Mouse (Mus musculus): ENCODE measurements around the gene Itprip. TPM values are rescaled to one million over a fixed set of nuclear protein-coding genes. Genes with fewer than 3 reads are reported as not detected.

Itprip gene
- 15.4 and 16.4 TPM in 2 replicates for polyA plus RNA-seq (2016; fragmentation: Nextera tagmentation; extraction: Ambion mirVana)

DNA sequence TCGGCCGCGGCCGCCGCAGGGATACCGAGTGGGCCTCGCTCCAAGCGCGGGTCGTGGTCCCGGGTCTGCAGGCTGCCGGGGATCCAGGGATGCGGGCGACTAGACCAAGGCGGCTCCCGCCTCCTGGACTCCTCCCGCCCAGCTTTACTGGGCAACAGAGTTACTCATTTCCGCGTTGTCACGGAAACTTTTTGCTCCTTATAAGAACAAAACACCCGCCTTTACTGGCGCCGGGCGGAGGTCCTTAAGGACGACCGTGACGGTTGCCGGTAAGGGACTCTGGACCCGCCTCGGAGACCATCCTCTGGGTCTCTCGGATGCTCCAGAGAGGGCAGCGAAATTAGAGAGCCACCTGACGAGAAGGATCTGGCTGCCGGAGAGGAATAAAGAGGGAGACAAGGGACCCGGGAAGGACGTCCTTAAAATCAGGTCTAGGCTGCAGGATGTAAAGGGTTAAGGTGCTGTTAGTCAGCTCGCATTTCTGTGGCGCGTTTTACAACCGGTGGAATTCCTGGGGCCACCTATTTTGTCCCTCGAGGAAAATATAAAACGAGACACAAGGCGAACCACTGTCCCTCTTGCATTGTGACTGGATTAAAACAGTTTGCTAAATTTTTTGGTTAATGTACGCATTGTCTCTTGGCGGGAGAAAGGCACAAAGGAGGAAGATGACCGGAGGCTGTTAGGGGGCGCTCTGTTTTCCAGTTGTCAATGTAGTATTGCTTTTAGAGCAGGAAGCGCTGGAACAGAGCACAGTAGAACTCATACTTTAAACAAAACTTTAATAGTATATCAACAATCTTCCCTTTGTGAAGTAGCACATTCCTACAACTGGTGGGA, at the start of gene Itprip, which contains the start of gene Cfap43:
Itprip (minus strand) TSS at position 174 of the 840 bp plus-strand sequence.
Cfap43 (minus strand) TSS at position 162 of the 840 bp plus-strand sequence.
- H3K9me3 ChIP-seq, result no peaks in the 10 kb centered on the region
- H3K36me3 ChIP-seq, result no peaks in the 10 kb centered on the region
- peak within 1 kb of the TSS; percentile 43; the same call in 1 of the 2 replicates for H3K27ac ChIP-seq
- H3K4me2 ChIP-seq (replicated peaks), result peak within 1 kb of the TSS; percentile 82
- peak within 1 kb of the TSS; percentile 82 for H3K9ac ChIP-seq
- ATAC-seq (ENCODE audit: low FRiP score, low read depth), result peak; percentile 74
- H3K4me3 ChIP-seq, result peak within 1 kb of the TSS; percentile 78
- WGBS, result under 1% methylated on average over 48 of the region's 48 CpGs
- H3K27me3 ChIP-seq (replicated peaks), result no peaks in the 10 kb centered on the region
- H3K4me1 ChIP-seq, result peaks cover 28% of the 10 kb centered on the region

DNA sequence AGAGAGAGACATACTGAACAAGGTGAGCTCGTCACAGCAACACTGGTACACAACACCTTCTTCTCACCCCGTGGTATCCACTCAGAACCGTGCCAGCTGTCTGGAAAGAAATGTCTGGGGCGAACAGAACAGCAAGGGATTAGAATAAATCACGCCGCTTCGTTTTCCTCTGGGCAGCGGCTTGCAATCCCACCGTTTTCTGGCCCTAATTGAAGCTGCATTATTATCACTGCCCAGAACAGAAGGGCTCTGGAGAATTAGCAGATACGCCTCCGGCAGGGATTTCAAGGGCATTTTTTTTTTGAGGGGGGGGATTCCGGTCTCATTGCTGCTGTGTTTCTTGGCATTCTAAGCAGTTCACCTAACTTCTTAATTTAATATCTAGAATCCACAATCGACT, 39.1 kb upstream of the Itprip start:
- Histone ChIP-seq H3K27ac (no peak overlapping the region), H3K9me3 (no peaks in the 10 kb centered on the region), H3K4me2 (replicated peaks) (no peak overlapping the region), H3K27me3 (replicated peaks) (no peaks in the 10 kb centered on the region), H3K4me1 (peaks cover 1% of the 10 kb centered on the region; the same call in 1 of the 2 replicates), H3K9ac (no peak overlapping the region), H3K36me3 (no peaks in the 10 kb centered on the region), H3K4me3 (no peak overlapping the region)
- WGBS, result 71% methylated on average over 13 of the region's 13 CpGs
- no peak for ATAC-seq (ENCODE audit: low FRiP score, low read depth)

DNA sequence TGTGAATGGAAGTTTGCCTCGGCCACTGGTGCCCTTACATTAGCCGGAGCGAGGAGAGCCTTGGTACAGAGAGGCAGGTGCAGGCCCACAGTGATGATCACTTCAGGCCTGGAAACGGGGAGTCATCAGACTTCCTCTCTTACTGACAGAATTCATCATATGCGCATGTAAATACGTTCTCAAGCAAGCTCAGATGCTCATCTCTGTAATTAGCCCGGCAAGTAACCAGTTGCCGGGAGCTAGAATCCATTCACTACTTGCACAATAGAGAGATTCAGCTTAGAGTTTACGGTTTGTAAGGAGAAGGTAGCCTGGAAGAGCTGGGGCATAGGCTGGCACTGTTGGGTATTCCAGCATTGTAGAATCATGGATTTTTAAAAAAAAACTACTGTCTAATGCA, 34.1 kb upstream of the Itprip start:
- Histone ChIP-seq H3K4me3 (no peak overlapping the region), H3K36me3 (no peaks in the 10 kb centered on the region), H3K27me3 (replicated peaks) (no peaks in the 10 kb centered on the region), H3K4me1 (peaks cover 6% of the 10 kb centered on the region; the same call in 1 of the 2 replicates), H3K4me2 (replicated peaks) (no peak overlapping the region), H3K9ac (no peak overlapping the region), H3K27ac (no peak overlapping the region), H3K9me3 (no peaks in the 10 kb centered on the region)
- ATAC-seq (ENCODE audit: low FRiP score, low read depth), result no peak
- 59% methylated on average over 9 of the region's 9 CpGs for WGBS

DNA sequence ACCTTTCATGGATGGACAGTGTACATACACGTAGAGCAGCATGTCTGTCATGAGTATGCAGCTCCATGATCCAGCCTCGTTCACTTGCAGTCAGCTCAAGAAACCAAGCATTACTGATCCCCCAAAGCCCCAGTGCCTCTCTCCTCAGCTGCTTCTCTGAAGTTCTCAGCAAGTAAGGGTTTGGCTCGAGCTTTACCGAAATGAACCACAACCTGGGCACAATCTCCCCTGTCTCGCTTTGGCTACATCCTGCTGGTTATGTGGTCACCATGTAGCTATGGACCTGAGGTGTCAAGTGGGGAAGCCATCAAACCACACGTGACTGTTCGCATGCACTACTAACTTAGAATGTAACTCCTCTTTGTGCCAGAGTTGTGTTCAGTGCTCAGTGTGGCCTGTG, 31.8 kb upstream of the Itprip start:
- ATAC-seq (ENCODE audit: low FRiP score, low read depth), result no peak
- Histone ChIP-seq H3K4me2 (replicated peaks) (no peak overlapping the region), H3K4me1 (peaks cover 6% of the 10 kb centered on the region; the same call in 1 of the 2 replicates), H3K9ac (no peak overlapping the region), H3K4me3 (no peak overlapping the region), H3K27ac (no peak overlapping the region), H3K27me3 (replicated peaks) (no peaks in the 10 kb centered on the region), H3K36me3 (no peaks in the 10 kb centered on the region), H3K9me3 (no peaks in the 10 kb centered on the region)
- WGBS, result 87% methylated on average over 7 of the region's 7 CpGs

DNA sequence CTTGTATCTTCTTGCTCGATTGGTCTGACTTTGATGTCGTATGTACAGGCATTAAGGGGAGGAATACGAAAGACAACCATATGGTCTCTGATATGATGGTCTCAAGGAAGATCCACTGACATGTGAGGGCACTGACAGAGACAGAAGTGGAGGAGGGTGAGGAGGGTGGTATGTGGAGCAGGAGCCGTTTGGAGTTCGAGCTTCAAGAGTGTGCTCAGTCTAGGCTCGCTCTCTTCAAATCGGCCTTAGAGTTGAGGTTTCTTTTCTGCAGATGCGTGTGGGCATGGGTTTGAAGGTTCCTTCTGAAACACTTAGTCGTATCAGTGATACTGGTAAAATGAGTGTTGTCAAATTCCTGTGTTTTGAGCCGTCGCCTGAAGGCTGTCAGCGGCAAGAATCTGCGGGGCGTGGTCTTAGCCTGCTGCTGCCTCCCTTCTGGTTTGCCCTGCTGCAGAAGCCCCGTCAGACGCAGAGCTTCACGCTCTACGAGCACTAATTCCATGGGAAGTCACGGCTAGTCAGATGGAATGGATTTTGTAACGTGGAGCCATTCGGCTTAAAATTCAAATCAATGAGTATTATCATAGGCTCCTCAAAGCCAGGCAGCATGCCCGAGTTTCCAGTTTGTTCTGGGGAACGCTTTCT, 27.8 kb upstream of the Itprip start:
- Histone ChIP-seq H3K4me1 (no peaks in the 10 kb centered on the region), H3K4me3 (no peak overlapping the region), H3K36me3 (no peaks in the 10 kb centered on the region), H3K27ac (no peak overlapping the region), H3K4me2 (replicated peaks) (no peak overlapping the region), H3K27me3 (replicated peaks) (no peaks in the 10 kb centered on the region), H3K9ac (no peak overlapping the region), H3K9me3 (no peaks in the 10 kb centered on the region)
- 68% methylated on average over 23 of the region's 23 CpGs for WGBS
- no peak for ATAC-seq (ENCODE audit: low FRiP score, low read depth)

DNA sequence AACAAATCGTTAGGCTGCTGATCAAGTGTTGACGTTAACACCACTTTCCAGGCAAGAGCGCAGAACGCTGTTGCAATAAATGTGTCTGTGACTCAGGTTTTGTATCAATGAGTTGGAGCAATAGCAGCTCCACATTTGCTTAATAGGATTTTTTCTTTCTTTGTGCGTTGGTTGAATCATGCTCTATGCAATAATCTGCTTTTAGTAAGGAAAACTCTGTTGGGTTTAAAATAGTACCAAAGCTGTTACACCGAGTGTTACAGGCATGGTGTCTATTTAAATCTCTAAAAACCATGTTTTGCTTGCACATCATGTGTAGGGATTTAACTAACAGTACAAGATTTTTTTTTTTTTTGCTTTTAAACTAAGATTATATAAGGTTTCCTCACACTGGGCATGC, 20.3 kb upstream of the Itprip start:
- ATAC-seq (ENCODE audit: low FRiP score, low read depth), result no peak

DNA sequence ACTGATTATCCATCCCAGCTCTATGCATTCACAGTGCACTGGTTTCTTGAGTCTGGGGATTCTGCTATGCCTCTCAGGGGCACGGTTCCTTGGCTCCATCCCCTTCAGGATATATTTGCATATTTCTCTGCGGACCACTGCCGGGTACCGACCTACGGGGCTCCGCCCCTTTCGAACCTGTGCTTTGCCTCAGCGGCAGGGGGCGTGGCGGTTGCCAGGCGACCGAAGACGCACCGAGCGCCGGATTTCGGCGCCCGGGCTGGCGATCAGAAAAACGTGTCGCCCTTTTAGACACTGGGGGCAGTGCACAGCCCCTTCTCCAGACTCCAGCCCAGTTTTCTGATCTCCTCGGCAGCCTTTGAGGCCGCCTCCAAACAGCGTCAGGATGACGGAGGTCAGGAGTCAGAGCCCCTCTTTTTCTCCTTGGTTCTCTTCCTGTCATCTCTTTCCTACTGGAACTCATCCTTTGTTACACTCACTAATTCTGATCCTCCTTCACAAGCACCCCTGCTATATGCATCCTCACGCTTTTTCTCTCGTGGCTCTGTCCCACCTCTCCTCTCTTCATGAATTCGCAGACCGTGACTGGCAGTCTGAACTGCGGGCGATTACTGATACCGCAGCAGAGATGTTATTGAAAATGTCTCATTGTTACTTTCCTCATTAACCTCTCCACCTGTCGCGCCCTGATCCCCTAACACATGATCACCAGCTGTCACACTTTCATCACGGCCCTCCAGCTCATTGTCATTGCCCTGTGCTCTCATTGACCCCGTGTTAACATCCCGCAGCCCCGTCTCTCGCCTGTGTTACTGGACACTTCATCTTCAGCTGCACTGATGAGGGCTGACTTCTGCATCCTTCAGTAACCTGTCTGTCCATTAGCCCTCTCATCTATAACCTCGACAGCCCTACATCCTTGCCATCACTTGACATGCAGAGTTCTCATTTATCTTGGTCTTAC, 18.6 kb upstream of the Itprip start, which contains the start of gene Cfap58:
Cfap58 (plus strand) TSS at position 233 of the 964 bp plus-strand sequence.
- H3K27ac ChIP-seq, result no peak within 1 kb of the TSS

More for the DNA sequence above, 20.3 kb upstream of the Itprip start:
- Histone ChIP-seq H3K27me3 (replicated peaks) (no peaks in the 10 kb centered on the region), H3K9me3 (no peaks in the 10 kb centered on the region), H3K9ac (no peak overlapping the region), H3K4me3 (no peak overlapping the region), H3K4me2 (replicated peaks) (no peak overlapping the region), H3K4me1 (0 out of 2 replicates have a peak, but pooled peaks cover 3% of the 10 kb centered on the region), H3K36me3 (no peaks in the 10 kb centered on the region), H3K27ac (no peak overlapping the region)
- 88% methylated on average over 6 of the region's 6 CpGs for WGBS

DNA sequence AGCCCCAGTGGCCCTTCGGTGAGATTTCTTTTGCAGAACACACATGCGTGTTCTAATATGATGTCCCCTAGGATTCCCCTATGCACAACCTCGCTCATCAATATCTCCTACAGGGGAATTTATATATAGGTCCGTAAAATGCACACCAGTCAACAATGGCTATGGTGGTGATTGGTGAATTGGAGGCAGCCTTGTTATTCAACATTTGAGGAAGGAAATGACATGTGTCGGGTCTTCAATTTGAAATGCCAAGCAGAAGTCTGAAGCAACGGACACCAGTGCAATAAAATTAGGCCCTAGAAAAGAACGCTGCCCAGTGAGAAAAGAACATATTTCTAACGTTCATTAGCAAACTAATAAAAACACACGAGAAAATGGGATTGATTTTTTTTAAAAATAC, 17.8 kb upstream of the Itprip start:
- no peak overlapping the region for H3K9ac ChIP-seq

More for the DNA sequence above, 18.6 kb upstream of the Itprip start, which contains the start of gene Cfap58:
- Histone ChIP-seq H3K36me3 (no peaks in the 10 kb centered on the region), H3K27me3 (replicated peaks) (no peaks in the 10 kb centered on the region), H3K4me3 (peak within 1 kb of the TSS; percentile 35), H3K9me3 (no peaks in the 10 kb centered on the region), H3K9ac (peak within 1 kb of the TSS; percentile 44; the same call in 1 of the 2 replicates), H3K4me2 (replicated peaks) (peak within 1 kb of the TSS; percentile 71), H3K4me1 (0 out of 2 replicates have a peak, but pooled peaks cover 3% of the 10 kb centered on the region)
- ATAC-seq (ENCODE audit: low FRiP score, low read depth), result peak; percentile 88
- WGBS, result 4% methylated on average over 41 of the region's 41 CpGs

DNA sequence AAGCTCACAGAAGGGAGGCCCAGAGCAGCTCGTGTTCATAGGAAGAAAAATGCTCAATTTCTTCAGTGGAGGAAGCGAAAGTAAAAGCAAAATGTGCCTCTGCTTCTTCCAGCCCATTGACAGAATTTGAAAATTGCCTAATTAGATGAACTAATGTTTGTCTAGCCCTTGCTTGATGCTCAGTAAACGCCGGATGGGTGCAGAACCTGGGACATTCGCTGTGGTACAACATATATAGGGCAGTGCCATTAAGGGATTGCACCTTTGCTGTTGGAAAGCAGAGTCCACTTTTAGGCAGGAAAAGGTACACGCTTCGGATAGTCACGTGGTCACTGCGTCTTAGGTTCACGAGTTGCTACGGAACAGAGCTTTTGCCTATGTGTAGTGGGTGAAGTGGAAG, 17.4 kb upstream of the Itprip start:
- Histone ChIP-seq H3K4me3 (no peak overlapping the region), H3K9ac (no peak overlapping the region), H3K36me3 (no peaks in the 10 kb centered on the region), H3K27me3 (replicated peaks) (no peaks in the 10 kb centered on the region), H3K4me1 (0 out of 2 replicates have a peak, but pooled peaks cover 3% of the 10 kb centered on the region), H3K27ac (no peak overlapping the region), H3K4me2 (replicated peaks) (no peak overlapping the region; the same call in 1 of the 2 replicates), H3K9me3 (no peaks in the 10 kb centered on the region)
- ATAC-seq (ENCODE audit: low FRiP score, low read depth), result no peak
- WGBS, result 93% methylated on average over 11 of the region's 11 CpGs

More for the DNA sequence above, 17.8 kb upstream of the Itprip start:
- WGBS, result 58% methylated on average over 9 of the region's 9 CpGs
- ATAC-seq (ENCODE audit: low FRiP score, low read depth), result no peak
- peak overlapping the region; percentile 71 for H3K4me2 ChIP-seq (replicated peaks)
- no peaks in the 10 kb centered on the region for H3K9me3 ChIP-seq
- H3K36me3 ChIP-seq, result no peaks in the 10 kb centered on the region
- H3K27me3 ChIP-seq (replicated peaks), result no peaks in the 10 kb centered on the region
- H3K4me3 ChIP-seq, result no peak overlapping the region
- H3K27ac ChIP-seq, result no peak overlapping the region
- H3K4me1 ChIP-seq, result 0 out of 2 replicates have a peak, but pooled peaks cover 3% of the 10 kb centered on the region

DNA sequence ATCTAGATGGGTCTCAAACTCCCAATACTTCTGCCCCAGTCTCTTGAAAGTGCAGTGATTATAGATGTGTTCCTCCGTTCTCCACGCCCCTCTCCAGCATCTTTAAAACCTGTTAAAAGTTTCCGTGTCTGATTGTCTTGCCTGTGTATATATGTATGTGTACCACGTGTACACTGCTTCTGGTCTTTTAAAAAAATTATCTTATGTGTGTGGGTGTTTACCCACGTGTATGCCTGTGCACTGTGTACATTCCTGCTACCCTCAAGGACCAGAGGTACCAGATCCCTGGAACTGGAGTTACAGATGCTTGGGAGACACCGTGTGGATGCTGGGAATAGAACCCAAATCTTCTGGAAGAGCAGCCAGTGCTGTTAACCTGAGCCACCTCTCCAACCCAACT, 16.4 kb upstream of the Itprip start:
- Histone ChIP-seq H3K27me3 (replicated peaks) (no peaks in the 10 kb centered on the region), H3K4me1 (0 out of 2 replicates have a peak, but pooled peaks cover 3% of the 10 kb centered on the region), H3K27ac (no peak overlapping the region), H3K4me2 (replicated peaks) (no peak overlapping the region), H3K36me3 (no peaks in the 10 kb centered on the region), H3K9me3 (no peaks in the 10 kb centered on the region), H3K9ac (no peak overlapping the region), H3K4me3 (no peak overlapping the region)
- ATAC-seq (ENCODE audit: low FRiP score, low read depth), result no peak
- 88% methylated on average over 6 of the region's 6 CpGs for WGBS

DNA sequence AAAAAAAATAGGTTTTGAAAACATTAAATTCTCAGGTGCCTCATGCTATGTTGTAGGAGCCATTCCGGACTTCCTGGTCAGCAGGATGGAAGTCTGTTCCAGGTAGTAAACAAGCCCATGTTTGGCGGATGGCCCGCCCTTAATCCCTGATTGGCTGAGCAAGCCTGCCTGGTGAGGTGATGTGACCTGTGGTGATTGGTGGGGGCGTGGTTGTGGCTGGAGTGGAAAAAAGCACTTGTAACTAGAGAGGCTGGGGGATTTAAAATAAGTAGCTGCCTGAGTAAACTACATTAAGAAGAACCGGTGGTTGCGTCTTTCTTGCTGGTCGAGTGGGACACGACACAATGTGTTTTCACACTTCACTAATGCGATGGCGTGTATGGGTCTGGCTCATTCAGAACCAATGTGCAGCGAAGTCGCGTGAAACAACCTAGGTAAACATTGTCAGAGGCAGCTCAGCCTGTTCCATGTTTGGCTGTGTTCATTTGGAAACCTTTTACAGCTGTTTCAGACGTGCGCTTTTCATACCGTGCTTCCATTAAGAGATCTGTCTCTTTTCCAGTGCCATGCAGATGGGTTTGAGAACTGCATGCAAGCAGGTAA, 15.6 kb upstream of the Itprip start:
- Histone ChIP-seq H3K36me3 (no peaks in the 10 kb centered on the region), H3K4me2 (replicated peaks) (no peak overlapping the region), H3K4me3 (no peak overlapping the region), H3K27ac (no peak overlapping the region), H3K9ac (no peak overlapping the region), H3K27me3 (replicated peaks) (no peaks in the 10 kb centered on the region), H3K4me1 (0 out of 2 replicates have a peak, but pooled peaks cover 3% of the 10 kb centered on the region), H3K9me3 (no peaks in the 10 kb centered on the region)
- 78% methylated on average over 16 of the region's 16 CpGs for WGBS
- no peak for ATAC-seq (ENCODE audit: low FRiP score, low read depth)

All from neural tube, embryonic 12.5 days (tissue).